Mouse (Mus musculus) erythroblast, embryonic 14.5 days (primary cell): ENCODE results near the gene Dalrd3. TPM values are rescaled to one million over a fixed set of nuclear protein-coding genes. Genes with fewer than 3 reads are reported as not detected.
A peak's percentile ranks its signal among the peaks of the same experiment; 100 is the strongest.

Experiments used
- H3K27me3 ChIP-seq: 2 replicates; pipeline ENCODE4 v1.6.1; 2012; ENCODE audit warnings: inconsistent platforms; ENCODE audit not compliant: control insufficient read depth
- H3K36me3 ChIP-seq: 2 replicates; pipeline ENCODE4 v1.6.1; 2012; ENCODE audit warnings: mild to moderate bottlenecking, inconsistent platforms; ENCODE audit not compliant: control insufficient read depth
- H3K4me1 ChIP-seq: 2 replicates; pipeline ENCODE4 v1.6.1; 2012; ENCODE audit warnings: inconsistent platforms; ENCODE audit not compliant: control insufficient read depth
- H3K4me3 ChIP-seq: replicated peaks from 2 replicates; pipeline ENCODE3; 2012; ENCODE audit warnings: moderate library complexity, mild to moderate bottlenecking, inconsistent platforms
- H3K9me3 ChIP-seq: 2 replicates; pipeline ENCODE4 v1.6.1; 2012; ENCODE audit warnings: low read length, inconsistent platforms, mixed read lengths; ENCODE audit not compliant: control insufficient read depth
- GATA1 ChIP-seq: IDR thresholded peaks from 2 replicates; pipeline ENCODE4 v1.6.1; 2012; ENCODE audit warnings: low read length, inconsistent platforms, mixed read lengths
- TAL1 ChIP-seq: IDR thresholded peaks from 3 replicates; pipeline ENCODE4 v1.6.1; 2012; ENCODE audit warnings: low read length, inconsistent platforms, mixed read lengths
- polyA plus RNA-seq: library from polyadenylated mRNA; stranded (reverse); fragments of >175 nt; gene quantifications from 2 replicates; pipeline ENCODE4 v1.2.3, GENCODE M21; 2012

The Dalrd3 gene
- 6.0 and 7.1 TPM in 2 replicates for polyA plus RNA-seq

DNA sequence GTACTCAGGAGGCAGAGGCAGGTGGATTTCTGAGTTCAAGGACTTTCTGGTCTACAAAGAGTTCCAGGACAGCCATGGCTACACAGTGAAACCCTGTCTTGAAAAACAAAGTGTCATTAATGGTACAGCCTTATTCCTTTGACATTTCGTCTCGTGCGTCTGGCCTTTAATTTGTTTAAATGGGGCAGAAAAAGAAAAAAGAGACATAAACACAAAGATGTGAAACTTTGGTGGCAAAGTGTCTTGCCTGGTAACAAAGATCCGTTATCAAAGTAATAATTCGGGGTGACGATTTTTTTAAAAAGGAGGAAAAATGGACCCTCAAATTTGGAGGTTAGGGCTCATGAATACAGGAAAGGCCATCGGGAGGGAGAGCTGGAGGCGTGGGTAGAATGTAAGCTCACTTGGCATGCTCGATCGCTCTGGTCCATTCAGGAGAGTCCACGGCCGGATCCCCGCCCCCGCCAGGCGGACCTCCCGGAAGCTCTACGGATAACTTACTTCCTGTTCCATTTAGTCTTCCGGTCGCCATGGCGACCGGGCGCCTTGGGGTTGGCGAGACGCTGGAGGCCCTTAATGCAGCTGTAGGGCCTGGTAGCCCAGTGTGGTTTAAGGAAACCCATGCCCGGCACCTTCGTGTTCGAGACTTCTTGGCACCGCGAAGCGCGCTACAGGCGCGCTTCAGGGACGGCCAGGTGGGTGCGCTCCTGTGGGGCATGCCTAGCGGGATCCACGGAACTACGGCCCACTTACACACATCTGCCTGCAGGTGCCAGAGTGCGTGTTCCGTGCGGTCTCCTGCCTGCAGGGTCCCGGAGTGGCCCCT is at the start of gene Dalrd3:
Gene Dalrd3 (plus strand): TSS at position 506 of the 826 bp plus-strand sequence.
- peaks cover 72% of the 10 kb centered on the region for H3K4me1 ChIP-seq
- H3K27me3 ChIP-seq: no peaks in the 10 kb centered on the region
- peaks cover 59% of the 10 kb centered on the region for H3K36me3 ChIP-seq

DNA sequence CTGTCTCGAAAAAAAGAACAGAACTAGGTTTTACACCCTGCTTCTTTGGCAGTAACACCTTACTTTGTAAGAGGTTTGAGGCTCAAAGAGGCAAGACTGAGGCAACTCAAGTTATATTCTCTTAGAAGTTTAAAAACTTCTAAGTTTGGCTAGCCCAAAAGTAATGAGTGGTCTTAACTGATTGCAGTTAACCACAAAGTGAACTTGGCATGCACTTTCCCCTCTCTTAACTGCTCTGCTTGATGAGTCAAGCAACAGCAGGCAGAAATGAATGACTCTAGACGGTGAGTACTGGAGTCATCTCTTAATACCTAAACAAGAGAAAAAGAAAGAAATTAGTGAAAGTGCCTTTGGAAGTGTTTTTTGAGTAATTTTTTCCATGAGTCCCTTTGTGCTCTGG is 48.1 kb upstream of the Dalrd3 start:
- Histone ChIP-seq H3K4me1 (peaks cover 37% of the 10 kb centered on the region), H3K27me3 (no peaks in the 10 kb centered on the region), H3K4me3 (no peak overlapping the region), H3K36me3 (peaks cover 67% of the 10 kb centered on the region), H3K9me3 (no peaks in the 10 kb centered on the region)
- TF ChIP-seq TAL1 (no peak), GATA1 (no peak)

More for the DNA sequence above, at the start of gene Dalrd3:
- peak within 1 kb of the TSS; percentile 82 for H3K4me3 ChIP-seq
- TF ChIP-seq GATA1 (no peak), TAL1 (no peak)
- H3K9me3 ChIP-seq: no peaks in the 10 kb centered on the region

DNA sequence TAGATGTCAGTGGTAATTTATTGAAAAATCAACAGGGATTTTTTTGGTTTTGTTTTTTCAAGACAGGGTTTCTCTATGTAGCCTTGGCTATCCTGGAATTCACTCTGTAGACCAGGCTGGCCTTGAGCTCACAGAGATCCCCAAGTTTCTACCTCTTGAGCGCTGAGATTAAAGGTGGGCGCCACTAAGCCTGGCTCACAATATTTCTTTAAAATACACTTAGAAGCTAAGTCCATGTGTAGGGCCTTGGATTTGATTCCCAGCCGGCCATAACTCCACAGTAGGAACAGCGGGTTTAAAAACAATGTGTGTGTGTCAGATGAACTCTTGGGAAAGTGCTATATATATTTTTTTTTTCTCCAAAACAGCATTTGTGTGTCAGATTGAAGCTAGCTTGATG is 46.3 kb upstream of the Dalrd3 start:
- no peaks in the 10 kb centered on the region for H3K9me3 ChIP-seq
- no peak overlapping the region for H3K4me3 ChIP-seq
- no peaks in the 10 kb centered on the region for H3K27me3 ChIP-seq
- H3K36me3 ChIP-seq: peaks cover 83% of the 10 kb centered on the region
- peaks cover 32% of the 10 kb centered on the region for H3K4me1 ChIP-seq
- TF ChIP-seq GATA1 (no peak), TAL1 (no peak)

DNA sequence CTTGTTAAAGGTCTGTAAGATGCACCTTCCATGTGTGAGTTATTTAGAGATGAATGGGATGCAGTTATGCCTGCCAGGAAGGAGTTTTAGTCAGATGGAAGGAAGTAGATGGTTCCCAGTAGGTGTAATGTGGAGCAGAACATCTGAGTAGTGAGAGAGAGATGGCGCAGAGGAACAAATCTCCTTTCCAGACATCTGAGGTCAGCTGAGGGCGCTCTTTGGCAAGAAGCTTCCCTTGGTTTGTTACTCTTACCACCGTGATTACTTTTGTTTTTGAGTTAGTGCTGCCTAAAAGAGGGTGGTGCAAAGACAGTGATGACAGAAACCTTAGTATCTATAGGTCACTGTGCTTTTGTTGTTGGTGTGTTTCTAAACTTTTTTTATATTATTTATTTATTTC is 44.3 kb upstream of the Dalrd3 start:
- Histone ChIP-seq H3K4me1 (peaks cover 12% of the 10 kb centered on the region), H3K9me3 (no peaks in the 10 kb centered on the region), H3K36me3 (peaks cover 85% of the 10 kb centered on the region), H3K4me3 (no peak overlapping the region), H3K27me3 (no peaks in the 10 kb centered on the region)
- TF ChIP-seq GATA1 (no peak), TAL1 (no peak)

DNA sequence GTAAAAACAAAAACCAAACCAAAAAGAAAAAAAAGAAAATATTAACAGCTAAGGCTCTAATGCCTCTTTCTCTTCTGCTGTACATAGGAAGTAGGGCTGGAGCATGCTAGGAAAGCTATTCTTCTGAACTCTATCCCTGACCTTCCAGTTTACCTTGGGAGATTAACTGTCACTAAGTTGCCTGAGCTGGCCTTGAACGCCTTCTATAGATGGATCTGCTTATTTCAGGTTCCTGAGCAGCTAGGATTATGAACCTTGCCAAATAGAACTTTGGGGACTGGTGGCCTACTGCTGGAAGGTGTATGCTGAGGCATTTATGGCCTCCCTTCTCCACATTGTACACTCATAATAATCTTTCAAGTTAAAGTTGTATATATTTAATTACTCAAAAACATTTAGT is 38.7 kb upstream of the Dalrd3 start:
- Histone ChIP-seq H3K4me1 (no peaks in the 10 kb centered on the region), H3K36me3 (peaks cover 97% of the 10 kb centered on the region), H3K27me3 (no peaks in the 10 kb centered on the region), H3K4me3 (no peak overlapping the region), H3K9me3 (no peaks in the 10 kb centered on the region)
- TF ChIP-seq TAL1 (no peak), GATA1 (no peak)

DNA sequence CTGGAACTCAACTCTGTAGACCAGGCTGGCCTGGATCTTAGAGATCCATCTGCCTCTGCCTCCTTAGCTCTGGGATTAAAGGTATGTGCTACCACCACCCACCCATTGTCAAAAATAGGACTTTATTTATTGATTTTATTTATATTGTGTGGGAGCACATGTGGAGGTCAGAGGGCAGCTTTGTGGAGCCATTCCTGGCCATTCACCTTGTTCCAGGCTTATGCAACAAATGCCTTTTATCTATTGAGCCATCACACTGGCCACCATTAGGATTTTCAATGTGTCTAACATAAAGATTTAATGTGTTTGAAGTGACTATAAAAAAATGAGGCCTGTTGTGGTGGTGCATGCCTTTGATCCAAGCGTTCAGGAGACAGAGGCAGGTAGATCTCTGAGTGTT is 38.2 kb upstream of the Dalrd3 start:
- TF ChIP-seq GATA1 (no peak), TAL1 (no peak)
- Histone ChIP-seq H3K36me3 (peaks cover 98% of the 10 kb centered on the region), H3K27me3 (no peaks in the 10 kb centered on the region), H3K4me1 (no peaks in the 10 kb centered on the region), H3K4me3 (no peak overlapping the region), H3K9me3 (no peaks in the 10 kb centered on the region)

DNA sequence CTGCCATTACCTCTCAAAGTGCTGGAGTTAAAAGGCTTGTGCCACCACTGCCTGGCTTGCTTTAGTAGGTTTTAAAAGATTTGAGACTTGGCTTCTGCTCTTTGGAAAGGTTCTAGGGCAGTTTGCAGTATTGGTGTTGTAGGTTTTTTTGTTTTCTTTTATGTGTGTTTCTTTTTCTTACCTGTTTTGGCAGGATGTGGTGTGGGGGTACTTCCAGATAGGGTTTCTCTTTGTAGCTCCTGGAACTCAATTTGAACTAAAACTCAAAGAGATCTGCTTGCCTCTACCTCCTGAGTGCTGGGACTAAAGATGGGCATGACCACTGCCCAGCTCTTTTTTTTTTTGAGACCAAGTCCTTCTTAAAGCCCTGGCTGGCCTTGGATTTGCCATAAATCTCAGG is 28.8 kb upstream of the Dalrd3 start:
- Histone ChIP-seq H3K4me1 (no peaks in the 10 kb centered on the region), H3K27me3 (no peaks in the 10 kb centered on the region), H3K4me3 (no peak overlapping the region), H3K9me3 (no peaks in the 10 kb centered on the region), H3K36me3 (peaks cover 95% of the 10 kb centered on the region)
- TF ChIP-seq GATA1 (no peak), TAL1 (no peak)

DNA sequence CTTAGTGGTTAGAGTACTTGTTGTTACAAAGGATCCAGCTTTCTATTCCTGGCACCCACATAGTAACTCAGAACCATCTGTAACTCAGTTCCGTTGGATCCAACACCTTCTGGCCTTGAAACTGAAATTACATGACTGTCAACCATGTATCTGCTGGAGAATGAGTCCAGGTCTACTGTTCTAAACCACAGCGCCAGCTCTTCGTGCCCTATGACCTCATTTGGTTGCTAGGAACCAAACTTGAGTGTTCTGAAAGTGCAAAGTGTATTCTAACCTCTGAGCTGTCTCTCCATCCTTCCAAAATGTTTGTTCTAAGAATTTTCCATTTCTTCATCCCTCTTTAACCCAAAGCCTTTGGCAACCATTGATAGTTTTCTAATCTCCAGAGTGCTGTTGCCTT is 23.7 kb upstream of the Dalrd3 start:
- TF ChIP-seq GATA1: no peak
- TF ChIP-seq TAL1: no peak
- Histone ChIP-seq H3K4me1 (peaks cover 11% of the 10 kb centered on the region), H3K36me3 (peaks cover 97% of the 10 kb centered on the region), H3K9me3 (no peaks in the 10 kb centered on the region), H3K4me3 (no peak overlapping the region), H3K27me3 (no peaks in the 10 kb centered on the region)

DNA sequence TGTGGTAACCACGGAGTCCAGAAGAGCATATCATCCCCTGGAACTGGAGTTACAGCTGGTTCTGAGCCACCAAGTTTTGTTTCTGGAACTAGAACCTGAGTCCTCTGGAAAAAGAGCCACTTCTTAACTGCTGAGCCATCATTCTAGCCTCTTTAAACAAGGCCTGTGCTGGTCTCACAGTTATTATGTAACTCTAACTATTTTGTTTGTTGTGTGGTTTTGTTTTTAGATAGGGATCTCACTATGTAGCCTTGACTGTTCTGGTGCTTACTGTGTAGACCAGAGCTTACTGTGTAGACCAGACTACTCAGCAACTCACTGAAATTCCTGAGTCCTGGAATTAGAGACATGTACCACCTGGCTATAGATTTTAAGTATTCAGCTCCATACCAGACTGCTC is 22.8 kb upstream of the Dalrd3 start:
- H3K4me1 ChIP-seq: peaks cover 11% of the 10 kb centered on the region
- peaks cover 97% of the 10 kb centered on the region for H3K36me3 ChIP-seq
- TF ChIP-seq TAL1: no peak
- TF ChIP-seq GATA1: no peak
- H3K4me3 ChIP-seq: no peak overlapping the region
- H3K27me3 ChIP-seq: no peaks in the 10 kb centered on the region
- no peaks in the 10 kb centered on the region for H3K9me3 ChIP-seq

DNA sequence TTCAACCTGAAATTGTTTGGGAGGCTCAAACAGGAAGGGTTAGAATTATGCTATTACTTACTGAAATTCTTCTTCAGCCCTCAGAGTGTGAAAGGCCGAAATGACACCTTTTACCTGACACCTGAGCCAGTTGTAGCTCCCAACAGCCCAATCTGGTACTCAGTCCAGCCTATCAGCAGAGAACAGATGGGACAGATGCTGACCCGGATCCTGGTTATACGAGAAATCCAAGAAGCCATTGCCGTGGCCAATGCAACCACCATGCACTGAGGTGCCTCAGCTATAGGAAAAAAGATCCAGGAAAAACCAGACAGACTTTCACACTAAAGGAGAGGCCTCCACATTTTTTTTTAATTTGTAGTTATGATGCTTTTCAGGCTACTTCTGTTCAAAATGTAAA is 10.5 kb upstream of the Dalrd3 start:
- H3K4me1 ChIP-seq: peaks cover 38% of the 10 kb centered on the region
- no peaks in the 10 kb centered on the region for H3K9me3 ChIP-seq
- H3K4me3 ChIP-seq: no peak overlapping the region
- TF ChIP-seq TAL1 (no peak), GATA1 (no peak)
- H3K27me3 ChIP-seq: no peaks in the 10 kb centered on the region
- H3K36me3 ChIP-seq: peaks cover 91% of the 10 kb centered on the region
